Mouse (Mus musculus) urinary bladder, adult 2 months (tissue): ENCODE data around the gene Gm13030. TPM values are rescaled to one million over a fixed set of nuclear protein-coding genes. Genes with fewer than 3 reads are reported as not detected.
"Not testable (repeated sequence)": the region's sequence is repeated elsewhere in the genome, so short reads cannot be mapped to it uniquely, and the experiment has no call there.

ENCODE experiments used
- DNase-seq: peaks from one replicate; pipeline ENCODE4 v3.0.0; 2022; ENCODE audit warnings: low spot score
- polyA plus RNA-seq: library from polyadenylated mRNA; depleted of rRNA; stranded (reverse); fragments of >200 nt; gene quantifications from 2 replicates; pipeline ENCODE4 v1.2.3, GENCODE M21; 2012

Gene Gm13030
- polyA plus RNA-seq, 1 experiment: not detected

DNA sequence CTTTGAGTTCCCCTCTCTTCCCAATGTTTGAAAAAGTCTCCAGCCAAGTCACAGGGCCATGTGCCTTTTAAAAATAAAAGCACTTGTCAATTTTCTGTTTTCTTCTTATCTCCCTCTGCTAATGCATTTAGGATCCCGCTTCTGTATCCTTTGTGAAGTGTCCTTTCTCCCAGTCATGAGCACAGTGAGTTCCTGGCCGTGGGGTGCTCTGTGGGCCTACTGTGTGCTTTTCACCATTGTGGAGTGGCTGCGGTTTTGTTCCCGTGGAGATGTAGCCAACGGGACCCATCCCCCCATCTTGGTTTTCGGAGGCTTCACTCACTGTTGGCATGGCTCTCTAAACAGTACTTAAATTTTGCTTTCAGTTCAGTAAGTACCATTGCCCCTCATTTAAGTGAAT is 7.8 kb downstream of the Gm13030 start:
- DNase-seq: no peak

DNA sequence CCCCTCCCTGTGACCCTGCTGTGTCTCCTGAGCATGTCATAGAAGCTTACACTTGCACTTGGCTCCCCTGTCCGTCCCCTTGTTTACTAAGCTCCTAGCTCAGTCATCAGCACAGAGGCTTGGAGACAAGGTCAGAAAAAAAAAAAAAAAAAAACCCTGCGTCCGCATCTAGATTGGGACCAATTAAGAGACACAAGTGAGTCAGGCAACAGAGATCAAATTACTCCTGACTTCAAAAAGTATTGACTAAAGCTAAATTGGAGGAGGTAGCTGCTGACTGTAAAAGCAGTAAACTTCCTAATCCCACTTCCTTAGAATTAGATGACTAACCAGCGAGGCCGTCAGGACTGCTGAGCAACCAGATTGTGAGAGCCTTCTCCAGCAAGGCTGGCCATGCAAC is 8.7 kb downstream of the Gm13030 start:
- DNase-seq: no peak

DNA sequence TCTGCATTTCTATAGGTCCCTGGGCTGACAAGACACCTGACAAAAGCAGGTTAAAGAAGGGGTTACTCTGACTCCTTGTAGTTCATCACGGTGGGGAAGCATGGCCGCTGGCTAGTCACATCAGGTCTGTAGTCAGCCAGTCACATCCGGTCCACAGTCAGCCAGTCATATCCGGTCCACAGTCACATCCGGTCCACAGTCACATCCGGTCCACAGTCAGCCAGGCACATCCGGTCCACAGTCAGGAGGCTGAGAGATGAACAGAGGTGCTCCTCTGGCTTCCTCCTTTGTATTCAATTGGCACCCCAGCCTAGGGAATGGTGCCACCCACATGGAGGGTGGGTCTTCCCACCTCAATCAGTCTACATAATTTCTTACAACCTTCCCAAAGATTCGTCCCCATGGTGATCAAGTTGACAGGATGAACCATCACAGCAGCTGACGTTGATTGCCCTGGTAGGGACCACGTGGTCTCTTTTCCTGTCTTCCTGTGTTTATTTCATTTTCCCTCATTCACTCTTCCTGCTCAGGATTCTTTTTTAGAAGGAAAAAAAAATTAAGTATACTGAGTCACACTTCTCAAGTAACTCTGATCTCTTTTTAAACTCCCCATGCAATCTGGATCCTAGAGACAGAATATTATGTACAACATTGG is 10.3 kb downstream of the Gm13030 start, which contains the start of gene Pla2g5:
Gene Pla2g5, minus strand, starts transcription at position 139 of the 655 bp plus-strand sequence.
- DNase-seq: no peak

- DNase-seq: no peak
Measured at GRCm38 (mm10) chr4:138859728-138860127, 14.0 kb downstream of the Gm13030 start.

- DNase-seq: no peak
Measured at GRCm38 (mm10) chr4:138859245-138859644, 14.5 kb downstream of the Gm13030 start.

GRCm38 (mm10) chr4:138858446-138858845 is 15.3 kb downstream of the Gm13030 start:
- DNase-seq: no peak

GRCm38 (mm10) chr4:138857576-138857975 is 16.2 kb downstream of the Gm13030 start:
- DNase-seq: no peak

- DNase-seq: no peak
Measured at GRCm38 (mm10) chr4:138856491-138856890, 17.3 kb downstream of the Gm13030 start.

- no peak for DNase-seq
Measured at GRCm38 (mm10) chr4:138855092-138855632, 18.6 kb downstream of the Gm13030 start.

DNA sequence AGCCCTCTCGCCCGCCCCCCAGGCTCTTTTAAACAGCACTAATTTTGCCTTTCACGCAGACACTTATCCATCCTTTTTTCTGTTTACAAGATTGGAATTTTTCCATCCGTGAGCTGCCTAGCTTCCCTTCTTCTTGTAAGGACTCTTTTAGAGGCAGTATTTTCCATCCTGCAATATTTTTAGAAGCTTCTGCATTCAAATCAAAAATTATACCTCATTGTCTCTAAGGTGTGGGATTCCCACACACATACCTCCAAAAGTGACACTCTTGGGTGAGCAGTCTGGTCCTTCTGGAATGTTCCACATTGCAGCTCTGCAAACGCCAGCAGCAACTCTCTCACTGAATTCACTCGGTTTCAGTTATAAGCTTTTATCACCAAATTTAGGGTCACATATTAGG is 20.8 kb downstream of the Gm13030 start:
- DNase-seq: no peak

DNA sequence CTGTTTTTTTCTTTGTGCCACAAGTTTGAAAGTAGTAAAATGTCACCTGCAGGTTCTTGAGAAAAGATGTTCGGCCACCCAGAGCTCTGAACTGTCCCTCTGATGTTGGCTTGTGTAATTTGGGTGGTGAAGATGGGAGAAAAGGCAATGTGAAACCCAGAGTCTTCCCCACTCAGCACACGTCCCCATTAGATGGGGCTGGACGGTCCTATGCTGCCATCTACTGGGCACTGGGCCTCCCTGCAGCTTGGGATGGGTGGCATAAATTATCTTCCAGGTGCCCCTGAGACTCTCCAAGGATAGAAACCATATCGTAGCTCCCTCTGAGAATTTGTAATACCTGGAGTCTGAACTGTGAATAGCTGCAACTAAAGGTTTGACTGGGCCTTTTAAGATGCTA is 22.3 kb downstream of the Gm13030 start:
- peak; percentile 48 for DNase-seq

- no peak for DNase-seq
Measured at GRCm38 (mm10) chr4:138841386-138841785, 32.4 kb downstream of the Gm13030 start.

- no peak for DNase-seq
Measured at GRCm38 (mm10) chr4:138840726-138841125, 33.0 kb downstream of the Gm13030 start.

DNA sequence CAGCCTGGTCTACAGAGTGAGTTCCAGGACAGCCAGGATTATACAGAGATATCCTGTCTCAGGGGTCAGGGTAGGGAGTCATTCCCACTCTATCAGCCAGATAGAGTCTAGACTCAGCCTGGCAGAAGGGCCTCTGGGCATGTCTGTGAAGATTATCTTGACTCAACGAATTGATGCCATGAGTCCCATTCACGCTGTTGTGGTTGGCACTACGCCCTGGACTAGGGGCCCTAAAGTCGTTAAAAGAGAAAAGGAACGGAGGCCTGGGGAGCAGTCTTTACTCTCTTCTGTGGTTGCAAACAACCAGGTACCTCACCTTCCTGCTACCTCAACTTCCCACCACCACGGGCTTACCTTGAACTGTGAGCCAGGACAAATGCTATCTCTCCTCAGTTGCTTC is 34.0 kb downstream of the Gm13030 start:
- no peak for DNase-seq

- no peak for DNase-seq
Measured at GRCm38 (mm10) chr4:138827147-138827546, 46.6 kb downstream of the Gm13030 start.

DNA sequence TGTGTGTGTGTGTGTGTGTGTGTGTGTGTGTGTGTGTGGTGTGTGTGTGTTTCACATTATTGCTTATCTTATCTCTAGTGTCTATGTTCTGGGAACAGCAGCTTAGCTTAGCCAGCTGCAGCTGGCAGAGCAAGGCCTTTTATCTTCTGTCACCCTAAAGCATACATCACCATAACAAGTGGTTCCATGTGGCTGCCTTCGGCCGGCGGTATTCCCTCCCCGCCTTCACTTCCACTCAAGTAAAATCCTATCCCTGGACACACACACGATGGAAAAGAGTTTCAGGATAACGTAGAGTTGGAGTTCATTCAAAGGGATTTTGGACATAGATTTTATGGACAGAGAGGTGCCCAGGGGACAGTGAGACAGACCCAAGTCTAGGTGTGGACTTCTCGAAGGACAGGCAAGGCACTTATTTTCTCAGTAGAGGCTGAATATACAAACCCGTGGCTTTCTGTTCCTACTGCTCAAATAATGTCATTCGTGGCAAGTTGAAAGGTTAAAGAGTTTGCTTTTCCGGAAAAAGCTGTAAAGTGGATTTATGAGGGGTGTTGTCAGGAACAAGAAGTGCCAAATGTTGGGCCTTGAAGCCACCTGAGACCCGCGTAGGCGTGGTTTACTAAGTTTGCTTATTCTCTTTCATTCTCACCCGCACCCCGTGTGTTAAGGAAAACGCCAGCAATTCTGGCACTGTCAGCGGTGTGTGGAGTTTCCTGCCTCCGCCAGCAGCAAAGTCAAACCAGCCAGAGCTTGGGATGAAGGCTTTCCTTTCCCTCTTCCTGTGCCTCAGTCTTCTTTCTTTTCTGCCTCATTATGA is 47.8 kb downstream of the Gm13030 start:
- no peak for DNase-seq

GRCm38 (mm10) chr4:138824660-138825059 is 49.1 kb downstream of the Gm13030 start:
- no peak for DNase-seq

- DNase-seq: not testable (repeated sequence)
Measured at GRCm38 (mm10) chr4:138824161-138824560, 49.6 kb downstream of the Gm13030 start.

GRCm38 (mm10) chr4:138821036-138821435 is 52.7 kb downstream of the Gm13030 start:
- DNase-seq: no peak
